Mouse (Mus musculus) right cerebral cortex, adult 18-20 months (tissue): Measurements from ENCODE around the gene Aox4.
A peak's percentile ranks its signal among the peaks of the same experiment; 100 is the strongest.

Source experiments
- DNase-seq: peaks from one replicate; pipeline ENCODE4 v3.0.0; 2022; ENCODE audit warnings: mixed read lengths

Aox4 gene

GRCm38 (mm10) chr1:58248518-58248917 lies 38.3 kb downstream of the Aox4 start:
- no peak for DNase-seq

- no peak for DNase-seq
These were observed 43.3 kb downstream of the Aox4 start for GRCm38 (mm10) chr1:58253466-58253865.

- DNase-seq: no peak
These were observed 47.2 kb downstream of the Aox4 start for GRCm38 (mm10) chr1:58257195-58257991.

GRCm38 (mm10) chr1:58260311-58260710 lies 50.1 kb downstream of the Aox4 start:
- no peak for DNase-seq

- DNase-seq: no peak
These were observed 58.0 kb downstream of the Aox4 start for GRCm38 (mm10) chr1:58268231-58268630.

- DNase-seq: peak; percentile 55
These were observed 60.8 kb downstream of the Aox4 start for GRCm38 (mm10) chr1:58270807-58271569.

- DNase-seq: no peak
These were observed 65.7 kb downstream of the Aox4 start for GRCm38 (mm10) chr1:58275879-58276278.

- DNase-seq: no peak
These were observed 67.8 kb downstream of the Aox4 start, which contains the start of gene Aox2 for GRCm38 (mm10) chr1:58278026-58278425. TSS of gene Aox2 (plus strand) at chr1:58278326.

GRCm38 (mm10) chr1:58278513-58278912 lies 68.3 kb downstream of the Aox4 start:
- no peak for DNase-seq

GRCm38 (mm10) chr1:58280381-58280780 lies 70.2 kb downstream of the Aox4 start:
- no peak for DNase-seq

GRCm38 (mm10) chr1:58280939-58281624 lies 70.9 kb downstream of the Aox4 start:
- DNase-seq: no peak

GRCm38 (mm10) chr1:58281625-58281988 lies 71.4 kb downstream of the Aox4 start:
- no peak for DNase-seq

GRCm38 (mm10) chr1:58284505-58284904 lies 74.3 kb downstream of the Aox4 start:
- DNase-seq: no peak

- DNase-seq: no peak
These were observed 77.9 kb downstream of the Aox4 start for GRCm38 (mm10) chr1:58288091-58288490.

GRCm38 (mm10) chr1:58289863-58290469 lies 79.8 kb downstream of the Aox4 start:
- DNase-seq: peak; percentile 51

GRCm38 (mm10) chr1:58291394-58292300 lies 81.5 kb downstream of the Aox4 start:
- DNase-seq: peak; percentile 48

- no peak for DNase-seq
These were observed 84.5 kb downstream of the Aox4 start for GRCm38 (mm10) chr1:58294730-58295129.

- DNase-seq: peak; percentile 73
These were observed 86.1 kb downstream of the Aox4 start for GRCm38 (mm10) chr1:58296278-58296677.

GRCm38 (mm10) chr1:58296821-58297220 lies 86.6 kb downstream of the Aox4 start:
- no peak for DNase-seq

GRCm38 (mm10) chr1:58298347-58298746 lies 88.2 kb downstream of the Aox4 start:
- DNase-seq: no peak

- DNase-seq: no peak
These were observed 90.9 kb downstream of the Aox4 start for GRCm38 (mm10) chr1:58301073-58301472.

- DNase-seq: no peak
These were observed 91.8 kb downstream of the Aox4 start for GRCm38 (mm10) chr1:58302015-58302414.
